Mouse (Mus musculus) adrenal gland, postnatal 25 days (tissue): ENCODE measurements around the gene Ctsa. TPM values are rescaled to one million over a fixed set of nuclear protein-coding genes. Genes with fewer than 3 reads are reported as not detected.

Experiments
- DNase-seq: peaks from one replicate; pipeline ENCODE4 v3.0.0; 2021; ENCODE audit warnings: mixed read lengths
- total RNA-seq: library from RNA; stranded (reverse); gene quantifications from 2 replicates; pipeline ENCODE4 v1.2.3, GENCODE M21; 2021

Ctsa gene
- total RNA-seq, 1 experiment from 2014 or later = 121 TPM

DNA sequence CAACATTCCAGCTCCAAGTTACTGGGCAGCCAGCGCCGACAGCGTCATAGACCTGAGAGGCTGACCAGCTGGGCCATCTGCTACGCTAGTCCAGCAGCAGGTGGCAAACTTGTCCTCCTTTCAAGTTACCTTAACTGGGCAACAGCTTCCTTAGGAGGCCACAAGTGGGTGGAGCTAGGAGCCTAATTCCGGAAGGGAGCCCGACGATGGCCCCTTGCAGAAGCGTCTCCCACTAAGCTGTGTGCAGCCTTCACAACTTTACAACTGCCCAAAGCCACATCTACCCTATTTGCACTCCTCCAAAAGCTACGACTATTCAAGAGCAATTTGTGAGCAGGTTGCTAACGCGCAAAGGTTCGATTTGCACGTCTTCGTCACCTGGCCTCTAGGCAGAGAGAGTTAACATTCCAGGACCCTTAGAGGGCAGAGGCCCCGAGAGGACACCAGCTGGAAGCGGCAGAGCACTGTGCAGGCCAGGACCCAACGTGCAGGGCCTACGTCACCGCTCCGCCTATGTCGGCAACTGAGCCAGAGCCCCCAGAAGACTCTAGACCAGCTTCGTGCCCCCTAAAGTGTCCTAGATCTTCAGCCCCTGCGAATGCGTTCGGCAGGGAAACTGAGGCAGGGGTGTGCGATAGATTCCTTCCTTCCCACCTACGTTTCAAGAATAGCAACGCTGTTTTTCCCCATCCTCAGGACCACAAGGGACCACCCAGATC is 46.0 kb downstream of the Ctsa start:
- DNase-seq = peak; percentile 53

DNA sequence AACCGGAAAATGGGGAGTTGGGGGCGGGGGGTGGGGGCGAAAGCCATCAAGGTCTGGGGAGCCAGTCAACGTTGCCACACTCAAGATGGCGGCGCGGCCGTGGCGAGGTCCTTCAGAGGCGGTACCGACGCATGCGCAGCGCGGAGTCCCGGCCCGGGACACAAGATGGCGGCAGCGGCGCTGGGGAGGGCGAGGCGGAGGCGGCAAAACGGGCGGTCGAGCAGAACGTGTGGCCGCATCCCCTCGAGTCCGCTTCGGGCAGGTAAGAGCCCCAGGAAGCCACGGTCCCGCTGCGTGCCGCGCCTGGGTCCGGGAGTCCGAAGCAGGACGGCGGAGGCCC is 46.5 kb downstream of the Ctsa start, which contains the start of gene Pcif1:
Pcif1 (plus strand) TSS at position 77 of the 340 bp plus-strand sequence.
- peak; percentile 94 for DNase-seq

DNA sequence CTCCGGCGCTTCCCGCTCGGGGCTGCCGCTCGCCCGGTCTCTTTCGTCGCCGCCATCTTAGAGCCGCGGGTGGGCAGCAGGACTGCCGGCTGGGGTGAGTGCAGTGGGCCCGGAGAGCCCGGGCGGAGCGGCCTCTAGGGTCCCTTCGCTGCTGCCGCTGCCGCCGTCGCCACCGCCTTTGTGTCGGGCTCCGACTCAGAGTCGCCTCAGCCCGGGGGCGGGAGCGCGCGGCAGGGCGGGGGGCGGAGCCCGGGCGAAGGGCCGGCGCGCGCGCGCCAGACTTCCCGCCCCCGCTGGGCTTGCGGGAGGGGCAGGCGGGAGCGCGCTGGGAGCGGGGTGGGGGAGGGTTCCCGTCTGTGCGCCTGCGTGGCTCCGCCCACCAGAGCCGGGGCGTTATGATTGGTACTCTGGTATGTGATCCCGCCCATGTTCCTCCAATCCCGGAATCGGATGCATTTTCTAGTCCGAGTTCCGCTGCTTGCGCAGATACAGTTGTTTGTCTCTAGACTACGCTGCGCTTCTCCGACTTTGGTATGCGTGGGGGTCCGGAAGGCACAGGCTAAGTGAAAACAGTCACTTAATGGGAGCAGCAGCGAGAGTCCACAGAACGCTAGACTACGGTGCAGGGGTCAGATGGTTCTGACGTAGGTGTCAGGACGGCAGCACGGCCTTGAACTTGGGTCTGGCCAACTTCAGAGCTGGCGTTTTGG is 47.0 kb downstream of the Ctsa start:
- peak; percentile 95 for DNase-seq

DNA sequence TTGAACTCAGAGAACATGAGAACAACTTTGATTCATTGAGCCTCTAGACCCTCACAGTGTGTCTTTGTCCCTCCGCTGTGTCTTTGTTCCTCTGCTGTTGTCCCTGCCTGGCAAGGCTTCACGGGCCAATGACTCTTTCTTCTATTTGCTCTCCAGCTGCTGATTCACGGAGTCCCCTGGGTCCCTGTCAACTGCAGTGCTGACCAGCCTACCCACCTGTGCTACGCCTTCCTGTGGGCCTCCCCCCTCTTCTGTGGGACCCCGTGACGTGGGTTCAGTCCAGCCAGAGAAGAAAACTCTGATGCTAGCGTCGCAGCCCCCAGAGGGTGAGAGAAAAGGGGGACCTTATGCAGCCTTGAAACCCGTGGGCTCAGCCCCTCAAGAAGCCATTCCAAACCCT is 49.9 kb downstream of the Ctsa start:
- no peak for DNase-seq

DNA sequence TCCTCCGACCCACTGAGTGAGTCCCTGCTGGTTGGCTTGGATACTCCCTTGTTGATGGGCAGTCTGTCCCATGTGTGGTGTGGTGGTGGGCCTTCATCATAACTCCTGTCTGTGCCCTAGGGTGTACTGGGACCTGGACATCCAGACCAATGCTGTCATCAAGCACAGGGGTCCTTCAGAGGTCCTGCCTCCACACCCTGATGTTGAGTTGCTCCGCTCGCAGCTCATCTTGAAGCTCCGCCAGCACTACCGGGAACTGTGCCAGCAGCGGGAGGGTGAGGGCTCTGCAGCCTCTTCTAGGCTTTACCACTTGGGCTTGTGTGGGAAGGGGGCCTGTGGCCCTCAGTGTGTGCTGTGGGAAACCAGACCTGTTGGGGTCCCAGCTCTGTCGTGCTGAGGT is 53.1 kb downstream of the Ctsa start:
- peak; percentile 89 for DNase-seq

DNA sequence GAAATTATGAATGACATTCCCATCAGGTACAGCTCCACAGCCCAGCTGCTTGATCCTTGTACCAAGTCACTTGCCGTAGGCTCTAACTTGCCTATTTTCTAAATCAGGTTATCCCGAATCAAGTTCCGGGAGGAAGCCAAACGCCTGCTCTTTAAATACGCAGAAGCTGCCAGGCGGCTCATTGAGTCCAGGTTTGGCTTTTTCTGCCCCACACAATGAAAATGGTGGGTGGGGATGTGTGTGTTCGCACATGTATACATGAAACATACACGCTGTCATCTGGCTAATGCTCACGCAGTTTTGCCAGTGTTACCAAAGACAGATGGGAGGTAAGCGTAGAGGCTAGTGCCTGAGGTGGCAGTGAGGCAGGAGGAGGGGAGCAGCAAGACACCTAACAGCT is 53.9 kb downstream of the Ctsa start:
- DNase-seq = no peak

DNA sequence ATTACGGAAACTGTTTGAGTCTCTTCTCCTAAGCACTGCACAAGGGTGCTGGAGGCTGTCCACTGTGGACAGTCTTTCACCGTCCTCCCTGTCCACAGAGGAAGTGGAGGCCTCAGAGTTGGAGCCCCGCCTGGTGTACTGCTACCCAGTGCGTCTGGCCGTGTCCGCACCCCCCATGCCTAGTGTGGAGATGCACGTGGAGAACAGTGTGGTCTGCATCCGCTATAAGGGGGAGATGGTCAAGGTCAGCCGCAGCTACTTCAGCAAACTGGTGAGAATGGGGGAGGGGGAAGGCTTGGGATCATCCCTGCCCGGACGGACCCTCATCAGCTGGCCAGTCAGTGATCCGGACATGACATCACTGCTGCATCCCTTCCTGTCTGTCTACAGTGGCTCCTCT is 56.3 kb downstream of the Ctsa start:
- no peak for DNase-seq

DNA sequence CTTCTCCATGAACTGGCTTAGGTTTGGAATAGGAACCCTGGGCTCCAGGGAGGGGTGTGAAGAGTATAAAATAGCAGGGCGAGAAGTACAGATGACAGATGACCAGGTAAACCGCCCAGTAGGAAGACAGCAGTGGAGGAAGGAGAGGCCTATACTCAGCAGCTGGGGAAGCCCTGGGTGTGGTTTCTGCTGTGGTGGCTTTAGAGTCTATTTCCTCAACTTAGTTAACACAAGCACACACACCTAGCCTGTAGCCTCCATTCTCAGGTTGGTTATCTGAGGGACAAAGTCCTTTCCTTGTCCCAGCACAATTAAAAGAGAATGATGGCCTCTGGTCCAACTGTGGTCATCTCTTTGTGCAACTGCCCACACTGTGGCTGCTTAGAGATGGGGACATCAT is 57.3 kb downstream of the Ctsa start:
- DNase-seq = no peak

Other genes starting within 250 kb of the Ctsa start
- 0.58 TPM in 1 of 2 replicates, not detected in the other for gene Wfdc6a, start 247.4 kb upstream of the Ctsa start, total RNA-seq
- gene Eppin, start 239.3 kb upstream of the Ctsa start, total RNA-seq = not detected in 2 replicates
- gene Wfdc6b, start 219.4 kb upstream of the Ctsa start, total RNA-seq = not detected in 2 replicates
- not detected in 2 replicates for gene Wfdc8, start 219.2 kb upstream of the Ctsa start, total RNA-seq
- not detected in 2 replicates for gene Wfdc16, start 194.1 kb upstream of the Ctsa start, total RNA-seq
- not detected in 2 replicates for gene Wfdc10, start 176.8 kb upstream of the Ctsa start, total RNA-seq
- not detected in 2 replicates for gene Wfdc9, start 176.3 kb upstream of the Ctsa start, total RNA-seq
- not detected in 2 replicates for gene Wfdc11, start 158.8 kb upstream of the Ctsa start, total RNA-seq
- gene Wfdc13, start 147.8 kb upstream of the Ctsa start, total RNA-seq = not detected in 2 replicates
- gene Spint4, start 134.4 kb upstream of the Ctsa start, total RNA-seq = not detected in 2 replicates
- gene Spint5, start 117.6 kb upstream of the Ctsa start, total RNA-seq = not detected in 2 replicates
- 0.39 and 0.57 TPM in 2 replicates for gene Wfdc3, start 86.9 kb upstream of the Ctsa start, total RNA-seq
- gene Dnttip1, start 86.9 kb upstream of the Ctsa start, total RNA-seq = 43.5 and 45.3 TPM in 2 replicates
- 9.9 and 14.1 TPM in 2 replicates for gene Ube2c, start 63.0 kb upstream of the Ctsa start, total RNA-seq
- not detected in 2 replicates for gene Tnnc2, start 52.9 kb upstream of the Ctsa start, total RNA-seq
- 36.6 and 50.0 TPM in 2 replicates for gene Snx21, start 47.0 kb upstream of the Ctsa start, total RNA-seq
- gene Acot8, start 28.0 kb upstream of the Ctsa start, total RNA-seq = 28.9 and 36.0 TPM in 2 replicates
- gene Zswim3, start 27.8 kb upstream of the Ctsa start, total RNA-seq = 4.3 and 5.5 TPM in 2 replicates
- 11.9 and 14.2 TPM in 2 replicates for gene Zswim1, start 10.2 kb upstream of the Ctsa start, total RNA-seq
- gene Spata25, start 4.3 kb upstream of the Ctsa start, total RNA-seq = not detected in 2 replicates
- 1.3 and 2.2 TPM in 2 replicates for gene Neurl2, start 583 bp downstream of the Ctsa start, total RNA-seq
- gene Pltp, start 24.8 kb downstream of the Ctsa start, total RNA-seq = 12.7 and 16.2 TPM in 2 replicates
- gene Pcif1, start 46.4 kb downstream of the Ctsa start, total RNA-seq = 46.6 and 60.9 TPM in 2 replicates
- 21.2 and 23.9 TPM in 2 replicates for gene Zfp335, start 78.9 kb downstream of the Ctsa start, total RNA-seq
- gene Mmp9, start 107.9 kb downstream of the Ctsa start, total RNA-seq = 0.33 and 0.43 TPM in 2 replicates
- 7.2 and 10.6 TPM in 2 replicates for gene Slc12a5, start 127.9 kb downstream of the Ctsa start, total RNA-seq
- gene Ncoa5, start 202.0 kb downstream of the Ctsa start, total RNA-seq = 34.1 and 46.2 TPM in 2 replicates
- gene Cd40, start 222.8 kb downstream of the Ctsa start, total RNA-seq = 2.1 and 3.9 TPM in 2 replicates